Mouse (Mus musculus): ENCODE data around the gene Olfr1290.

Olfr1290 gene

DNA sequence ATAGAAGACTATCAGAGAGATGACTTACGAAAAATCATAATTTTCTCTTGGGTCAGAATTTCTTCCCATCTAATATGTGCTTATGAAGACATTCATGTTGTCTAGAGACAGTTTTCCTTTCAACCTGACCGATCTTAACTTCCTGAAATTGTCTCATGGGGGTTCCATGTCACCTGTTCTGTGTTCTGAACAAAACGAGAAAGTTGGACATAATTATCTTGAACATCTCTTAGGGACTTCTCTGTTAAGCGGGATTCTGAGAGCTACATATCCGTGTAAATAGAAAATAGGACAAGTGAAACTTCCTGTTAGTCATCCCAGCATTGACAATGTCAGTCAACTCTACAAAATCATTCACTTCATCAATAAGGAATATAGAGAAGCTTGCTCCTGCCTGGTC is at the start of gene Olfr1290:
Gene Olfr1290, minus strand, starts transcription at position 101 of the 400 bp plus-strand sequence.
- no peak for DNase-seq

DNA sequence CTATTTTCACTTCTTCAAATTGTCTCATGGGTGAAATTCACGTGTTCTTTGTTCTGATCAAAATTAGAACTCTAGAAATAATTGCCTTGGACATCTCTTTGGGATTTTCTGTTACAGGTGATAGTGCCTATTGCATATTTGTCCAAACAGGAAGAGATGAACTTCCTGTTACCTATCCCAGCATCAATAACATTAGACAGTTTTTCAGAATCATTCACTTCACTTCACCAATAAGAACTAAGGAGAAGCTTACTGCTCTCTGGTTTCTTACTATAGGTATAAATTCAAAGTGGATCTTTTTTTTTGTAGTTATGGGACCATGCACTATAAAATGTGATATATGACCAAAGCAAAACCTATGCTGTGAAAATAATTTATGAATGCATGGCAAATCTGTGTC is 46.6 kb upstream of the Olfr1290 start, which contains the start of gene Olfr1294:
Gene Olfr1294, minus strand, starts transcription at position 101 of the 400 bp plus-strand sequence.
- no peak for DNase-seq

DNA sequence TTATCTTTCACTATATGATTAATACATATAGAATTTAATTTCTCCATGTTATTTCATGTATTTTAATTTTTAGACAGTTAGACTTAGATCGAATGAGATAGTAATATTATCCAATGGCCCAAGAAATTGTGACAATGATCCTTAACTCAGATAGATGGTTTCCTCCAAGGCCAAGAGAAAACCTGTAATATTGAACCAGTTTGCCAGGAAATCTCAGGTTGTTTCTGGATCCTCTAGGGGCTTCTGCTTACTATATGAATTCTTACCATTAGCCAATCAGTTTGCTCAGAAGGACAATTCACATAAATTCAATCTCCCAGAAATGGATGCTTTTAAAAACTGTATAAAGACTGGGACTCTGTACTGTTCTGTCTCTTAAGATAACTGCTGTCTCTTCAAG is 31.3 kb upstream of the Olfr1290 start, which contains the start of gene Olfr1293-ps:
Gene Olfr1293-ps, plus strand, starts transcription at position 301 of the 400 bp plus-strand sequence.
- DNase-seq: no peak

DNA sequence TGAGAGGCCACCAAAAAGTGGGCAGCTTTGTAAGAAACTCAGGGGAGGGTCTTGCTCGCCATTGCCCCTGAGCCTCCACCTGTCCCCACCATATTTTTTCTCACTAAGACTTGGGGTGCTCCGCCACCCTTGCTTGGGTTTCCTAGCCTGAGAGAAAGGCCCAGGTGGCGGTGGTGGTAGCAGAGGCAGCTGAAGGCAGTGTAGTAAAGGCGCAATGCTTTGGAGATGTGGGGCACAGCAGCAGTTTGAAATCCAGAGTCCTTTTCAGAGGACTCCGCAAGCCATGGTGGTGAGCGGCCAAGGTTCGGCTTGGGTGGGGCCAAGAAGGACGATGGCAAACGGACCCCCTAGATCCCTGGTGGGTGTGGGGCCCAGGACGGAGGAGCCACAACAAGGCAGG is 23.8 kb upstream of the Olfr1290 start:
- no peak for DNase-seq

DNA sequence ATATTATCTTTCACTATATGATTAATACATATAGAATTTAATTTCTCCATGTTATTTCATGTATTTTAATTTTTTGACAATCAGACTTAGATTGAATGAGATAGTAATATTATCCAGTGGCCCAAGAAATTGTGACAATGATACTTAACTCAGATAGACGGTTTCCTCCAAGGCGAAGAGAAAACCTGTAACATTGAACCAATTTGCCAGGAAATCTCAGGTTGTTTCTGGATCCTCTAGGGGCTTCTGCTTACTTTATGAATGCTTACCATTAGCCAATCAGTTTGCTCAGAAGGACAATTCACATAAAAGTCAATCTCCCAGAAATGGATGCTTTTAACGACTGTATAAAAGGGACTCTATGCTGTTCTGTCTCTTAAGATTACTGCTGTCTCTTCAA is 3.3 kb upstream of the Olfr1290 start, which contains the start of gene Olfr1291-ps1:
Gene Olfr1291-ps1, plus strand, starts transcription at position 301 of the 400 bp plus-strand sequence.
- DNase-seq: no peak

DNA sequence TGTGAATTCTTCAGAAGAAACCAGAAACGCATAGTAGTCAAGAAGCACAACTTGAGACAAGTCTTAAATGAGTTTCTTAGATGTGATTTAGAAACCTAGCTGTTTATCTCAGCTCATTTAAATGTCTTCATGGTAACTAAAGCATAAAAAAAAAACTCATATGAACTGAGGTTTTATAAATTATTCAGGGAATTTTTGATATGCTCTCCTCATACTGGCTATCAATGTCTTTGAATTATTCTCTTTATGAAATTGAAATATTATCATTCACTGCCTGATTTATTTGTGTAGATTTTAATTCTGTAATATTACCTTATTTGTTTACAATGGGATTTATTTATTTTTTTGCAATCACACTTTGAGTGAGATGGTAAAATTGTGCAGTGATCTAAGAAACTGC is 13.1 kb downstream of the Olfr1290 start, which contains the start of gene Olfr1289:
Gene Olfr1289, plus strand, starts transcription at position 301 of the 400 bp plus-strand sequence.
- no peak for DNase-seq

DNA sequence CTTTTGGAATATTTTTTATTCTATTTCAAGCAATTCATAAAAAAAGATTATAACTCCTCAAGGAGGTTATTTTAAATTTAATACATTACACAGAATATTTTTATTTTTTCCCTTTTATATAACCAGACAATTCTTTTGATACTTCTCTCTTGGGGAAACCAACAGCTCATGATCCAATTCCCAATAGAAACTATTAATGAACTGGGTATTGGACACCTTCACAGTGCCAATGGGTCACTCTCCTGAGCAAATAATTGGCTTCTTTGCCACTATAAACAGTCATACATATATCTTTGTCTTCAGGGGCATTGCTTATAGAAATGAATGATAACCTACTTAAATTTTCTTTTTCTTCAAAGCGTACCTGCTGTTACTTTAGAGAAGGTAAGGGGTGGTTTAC is 19.8 kb downstream of the Olfr1290 start, which contains the start of gene Olfr1288:
Gene Olfr1288, plus strand, starts transcription at position 301 of the 400 bp plus-strand sequence.
- DNase-seq: no peak

DNA sequence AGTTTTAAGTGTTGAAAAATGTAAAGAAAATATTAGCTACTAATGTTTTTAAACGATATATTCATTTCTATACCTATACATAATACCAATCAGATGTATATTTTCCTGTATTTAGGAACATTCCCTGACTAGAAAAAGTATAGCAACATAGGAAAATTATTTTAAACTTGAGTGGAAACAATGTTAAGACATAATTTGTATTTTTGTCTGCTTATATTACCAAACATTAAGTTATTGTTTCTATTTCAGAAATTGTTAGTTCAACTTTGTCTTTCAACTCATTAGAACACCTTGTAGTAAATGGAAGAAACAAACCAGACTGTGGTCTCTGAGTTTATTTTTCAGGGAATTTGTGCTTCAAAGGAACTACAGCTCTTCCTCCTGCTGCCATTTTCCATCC is 44.8 kb downstream of the Olfr1290 start, which contains the start of gene Olfr1287:
Gene Olfr1287, plus strand, starts transcription at position 301 of the 400 bp plus-strand sequence.
- DNase-seq: no peak
